Mouse (Mus musculus) kidney, adult 9 months (tissue): ENCODE results near the gene Arhgef28.
A peak's percentile ranks its signal among the peaks of the same experiment; 100 is the strongest.
"Not testable (repeated sequence)": the region's sequence is repeated elsewhere in the genome, so short reads cannot be mapped to it uniquely, and the experiment has no call there.

Source experiments
- DNase-seq: peaks from one replicate; pipeline ENCODE4 v3.0.0; 2022

Gene Arhgef28

DNA sequence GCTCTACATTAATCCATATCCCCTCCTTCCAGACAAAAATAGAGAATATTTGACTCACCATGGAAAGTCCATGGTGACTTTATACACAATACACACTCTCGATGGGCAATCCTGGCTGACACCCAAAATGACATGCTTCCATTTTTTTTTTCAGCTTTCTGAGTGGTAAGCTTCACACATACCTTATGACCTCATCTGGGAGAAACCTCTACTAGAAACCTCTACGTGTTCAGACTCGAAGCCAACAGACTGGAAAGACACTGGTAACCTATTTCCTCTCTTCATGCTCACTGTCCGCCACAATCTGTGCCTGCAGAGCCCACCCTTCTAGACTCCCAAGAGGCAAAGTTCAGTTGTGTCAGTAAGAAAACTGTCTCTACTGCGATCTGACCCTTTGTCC, 84.2 kb downstream of the Arhgef28 start:
- DNase-seq = no peak

- DNase-seq = no peak
Measured at GRCm38 (mm10) chr13:98121124-98121470, 85.1 kb downstream of the Arhgef28 start.

DNA sequence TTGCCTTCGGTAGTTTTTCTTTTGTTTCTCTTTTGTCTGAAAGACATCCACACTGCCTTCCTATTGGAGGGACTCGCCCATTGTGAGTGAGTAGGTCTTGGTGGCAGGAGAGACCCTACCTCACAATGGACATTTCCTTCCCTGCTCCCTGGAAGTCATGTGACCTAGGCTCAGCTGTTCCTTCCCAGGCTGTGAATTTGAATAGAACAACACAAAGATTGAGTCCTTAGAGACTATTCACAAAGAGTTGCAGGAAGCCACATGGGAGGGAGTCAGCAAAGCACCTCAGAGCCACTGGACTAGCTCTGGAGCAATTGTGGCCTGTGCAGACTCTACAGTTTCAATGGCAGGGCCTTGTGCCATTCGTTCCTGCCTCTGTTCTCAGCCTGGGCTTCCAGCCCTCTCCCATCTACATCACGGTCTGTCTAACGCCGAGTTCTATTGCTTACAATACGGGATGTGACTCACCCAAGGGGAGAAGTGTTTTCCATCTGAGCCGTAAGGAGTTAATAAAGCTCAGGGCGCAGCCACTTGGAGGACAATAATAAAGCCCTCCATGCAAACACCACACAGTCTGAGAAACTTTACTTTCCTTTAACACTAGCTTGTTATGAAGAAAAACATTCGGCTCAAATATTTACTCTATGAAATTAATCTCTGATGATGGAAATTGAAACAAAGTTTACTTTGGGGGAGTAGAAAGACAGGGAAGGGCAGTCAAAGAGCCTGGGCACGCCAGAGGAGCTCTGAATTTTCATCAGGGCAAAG, 85.7 kb downstream of the Arhgef28 start:
- DNase-seq = no peak

DNA sequence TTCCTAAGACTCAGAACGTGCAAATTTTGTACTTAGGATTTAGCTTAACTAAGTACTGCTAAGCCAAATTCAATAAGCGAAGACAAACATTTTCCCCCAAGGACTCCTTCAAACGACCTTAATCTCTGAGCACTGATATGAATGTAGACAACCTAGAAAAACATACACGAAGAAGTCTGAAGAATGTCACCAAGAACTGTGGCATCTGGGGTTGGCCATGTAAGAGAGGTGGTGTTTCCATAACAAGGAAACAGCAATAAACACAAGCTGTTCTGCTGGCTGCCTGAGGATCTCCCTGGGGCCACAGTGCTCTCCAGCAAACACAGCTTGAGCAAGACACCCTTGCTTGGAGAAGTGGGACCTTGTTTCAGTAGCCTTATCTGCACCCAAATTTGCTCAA, 87.9 kb downstream of the Arhgef28 start:
- DNase-seq = no peak

- no peak for DNase-seq
Measured at GRCm38 (mm10) chr13:98117566-98118254, 88.5 kb downstream of the Arhgef28 start.

GRCm38 (mm10) chr13:98115650-98116049, 90.6 kb downstream of the Arhgef28 start:
- no peak for DNase-seq

- DNase-seq = no peak
Measured at GRCm38 (mm10) chr13:98115051-98115450, 91.2 kb downstream of the Arhgef28 start.

GRCm38 (mm10) chr13:98112812-98113503, 93.3 kb downstream of the Arhgef28 start:
- no peak for DNase-seq

DNA sequence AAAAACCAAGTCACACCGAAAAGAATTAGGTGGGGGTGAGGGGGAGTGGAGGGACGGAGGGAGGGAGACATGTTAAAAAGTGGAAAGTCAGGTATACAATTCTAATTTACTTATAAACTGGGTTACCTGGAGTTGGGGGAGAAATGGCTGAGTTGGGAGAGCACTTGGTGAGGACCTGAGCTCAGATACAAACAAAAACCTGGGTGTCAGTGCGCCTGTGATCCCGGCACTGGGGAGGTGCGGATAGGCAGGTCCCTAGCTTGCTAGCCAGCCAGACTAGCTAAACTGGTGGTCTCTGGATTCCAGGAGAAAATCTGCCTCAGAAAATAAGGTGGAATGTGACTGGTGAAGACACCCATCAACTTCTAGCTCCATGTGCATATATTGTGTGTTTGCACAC, 94.7 kb downstream of the Arhgef28 start:
- DNase-seq = no peak

- no peak for DNase-seq
Measured at GRCm38 (mm10) chr13:98111021-98111420, 95.2 kb downstream of the Arhgef28 start.

GRCm38 (mm10) chr13:98108481-98108880, 97.8 kb downstream of the Arhgef28 start:
- DNase-seq = not testable (repeated sequence)

- DNase-seq = no peak
Measured at GRCm38 (mm10) chr13:98107621-98108020, 98.6 kb downstream of the Arhgef28 start.

- no peak for DNase-seq
Measured at GRCm38 (mm10) chr13:98095966-98096365, 110.3 kb downstream of the Arhgef28 start.

DNA sequence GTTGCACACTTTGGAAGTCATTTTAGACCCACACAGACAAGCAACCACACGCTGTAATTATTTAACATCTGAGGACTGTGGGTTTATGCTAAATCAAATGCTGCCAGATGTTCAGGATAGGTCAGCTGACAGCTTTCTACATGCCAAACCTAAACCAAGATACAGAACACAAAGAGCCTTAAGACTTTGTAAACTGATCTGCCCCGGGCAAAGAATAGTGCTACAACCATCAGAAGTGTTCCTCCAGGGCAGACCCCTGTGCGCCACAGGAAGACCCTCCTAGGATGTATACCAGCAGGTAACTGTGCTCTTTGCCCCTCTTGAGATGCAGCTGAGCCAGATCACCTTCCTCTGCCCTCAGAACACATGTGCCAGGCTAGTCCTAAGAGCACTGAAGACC, 111.9 kb downstream of the Arhgef28 start:
- DNase-seq = no peak

GRCm38 (mm10) chr13:98093483-98093882, 112.8 kb downstream of the Arhgef28 start:
- no peak for DNase-seq

- DNase-seq = no peak
Measured at GRCm38 (mm10) chr13:98092354-98093002, 113.8 kb downstream of the Arhgef28 start.

DNA sequence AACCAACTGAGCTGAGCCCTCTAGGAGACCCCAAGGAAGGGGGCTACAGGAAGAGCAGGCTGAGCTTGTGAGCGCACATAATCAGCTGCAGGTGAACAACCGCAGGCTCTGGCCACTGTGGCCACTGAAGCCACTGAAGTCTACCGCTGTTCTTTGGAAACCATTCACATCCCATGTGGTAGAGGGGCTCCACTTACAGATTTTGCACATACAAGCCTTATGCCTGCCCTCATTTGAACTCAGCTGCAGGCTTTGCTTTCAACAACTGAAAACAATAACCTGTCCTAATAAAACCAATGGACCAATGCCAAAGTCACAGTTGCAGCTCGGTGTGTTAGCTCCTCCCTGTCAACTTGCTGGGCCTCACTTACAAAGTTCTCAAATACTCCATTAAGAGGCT, 126.6 kb downstream of the Arhgef28 start:
- no peak for DNase-seq

GRCm38 (mm10) chr13:98078251-98078650, 128.0 kb downstream of the Arhgef28 start:
- DNase-seq = no peak

DNA sequence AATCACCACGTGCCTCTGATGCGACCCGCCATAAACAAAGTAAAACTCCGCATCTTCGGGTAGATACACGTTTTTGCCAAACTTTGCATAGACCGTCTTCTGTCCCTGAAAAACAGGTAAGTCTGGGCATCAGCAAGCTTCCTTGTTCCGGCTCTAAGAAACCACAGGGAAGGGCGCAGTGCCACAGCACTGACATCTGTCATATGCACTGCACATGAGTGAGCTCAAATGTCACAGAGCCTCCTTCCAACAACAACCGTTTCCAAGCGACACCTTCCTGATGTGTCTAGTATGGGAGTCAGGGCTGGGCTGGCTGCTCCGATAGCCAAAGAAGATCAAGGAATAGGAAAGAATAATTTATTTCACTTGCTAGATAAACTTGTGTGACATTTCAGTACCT, 129.0 kb downstream of the Arhgef28 start:
- DNase-seq = no peak

DNA sequence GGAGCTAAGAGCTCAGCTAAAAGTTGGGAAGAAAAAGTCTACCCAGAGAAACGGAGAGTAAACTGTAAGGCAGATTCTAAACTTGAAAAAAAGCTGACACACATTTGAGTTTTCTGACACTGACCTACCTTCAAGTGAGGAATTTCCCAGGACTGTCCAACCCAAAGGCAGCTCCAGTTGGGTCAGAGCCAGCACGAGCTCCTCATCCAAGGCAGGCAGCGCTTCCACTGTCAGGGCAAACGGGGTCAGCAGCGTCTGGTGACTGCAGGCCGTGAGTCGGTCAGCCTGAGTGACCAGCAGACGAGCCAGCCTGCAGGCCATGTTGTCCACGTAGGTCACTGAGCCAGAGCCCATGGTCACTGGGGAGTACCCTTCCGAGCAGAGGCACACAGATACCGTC, 131.4 kb downstream of the Arhgef28 start:
- DNase-seq = peak; percentile 73

GRCm38 (mm10) chr13:98073190-98073589, 133.0 kb downstream of the Arhgef28 start:
- DNase-seq = no peak

DNA sequence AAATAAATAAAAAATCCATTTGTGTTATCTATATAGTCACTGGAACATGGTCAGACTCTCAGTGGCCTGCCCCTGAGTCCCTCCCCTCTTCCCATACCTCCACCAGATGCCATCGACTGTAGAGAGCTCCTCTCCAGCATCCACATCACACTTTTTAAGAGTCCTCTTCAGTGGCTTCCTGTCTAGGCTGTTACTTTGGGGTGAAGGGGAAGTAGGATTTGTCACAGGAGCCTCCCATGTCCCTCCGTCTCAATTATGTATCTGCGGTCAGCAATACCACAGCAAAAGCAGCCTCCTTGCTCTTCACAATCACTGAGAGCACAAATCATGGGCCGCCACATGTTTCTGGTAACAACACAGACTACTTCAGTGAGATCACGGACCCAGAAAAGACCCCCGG, 135.8 kb downstream of the Arhgef28 start:
- DNase-seq = no peak

GRCm38 (mm10) chr13:98069646-98070045, 136.6 kb downstream of the Arhgef28 start:
- no peak for DNase-seq
